ENCODE assay signal across 14 mouse cellular contexts in the genomic region with DNA sequence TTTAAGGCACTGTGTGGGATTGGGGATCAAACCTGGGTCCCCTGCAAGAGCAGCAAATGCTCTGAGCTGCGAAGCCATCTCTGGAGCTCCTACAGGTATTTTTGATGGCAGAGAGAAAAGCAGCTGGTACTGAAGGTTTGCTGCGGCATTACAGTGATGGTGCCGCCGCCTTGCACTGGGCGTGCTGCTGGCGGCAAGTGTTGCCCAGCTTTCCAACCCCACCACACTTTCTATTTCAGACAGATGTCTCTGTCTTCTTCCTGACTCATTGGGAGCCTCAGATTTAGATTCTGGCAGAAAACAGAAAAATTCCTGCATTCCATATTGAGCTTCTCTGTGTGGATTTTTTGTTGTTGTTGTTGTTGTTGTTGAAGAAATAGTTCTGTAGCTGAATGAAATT. TPM values are rescaled to one million over a fixed set of nuclear protein-coding genes. Genes with fewer than 3 reads are reported as not detected.
"Had no signal": no experiment of that assay in that cellular context is flagged by ENCODE, and none has a peak within 500 bp of the region (broad histone marks: within the 10 kb centered on the region; RNA-seq: fewer than 3 reads in every experiment).

No protein-coding gene starts in this region.

- ATAC-seq: intestine, embryonic 15.5 days had no signal

- DNase-seq: kidney, adult 11 months; kidney, adult 8-10 months; kidney, postnatal 10 days; kidney, postnatal 4 days; liver, embryonic 13.5 days; lung, adult 2 months; lung, postnatal 14 days; lung, postnatal 4 days; midbrain, embryonic 14.5 days; spleen, adult 18-20 months; thymus, adult 18-20 months; thymus, postnatal 36 days had no signal

RNA-seq across cellular contexts. Expression of gene Nup210l, which starts 23.9 kb away (rescaled TPM):
- total RNA-seq: megakaryocyte-erythroid progenitor cell, adult 5-6 weeks had no signal
